Mouse (Mus musculus) embryonic stem cell, embryonic (primary cell): ENCODE data around the gene Arap1.

Experiments used
- CTCF ChIA-PET, 4 experiments: fragments of 300-600 bp in 2 of 4; fragments of 350-600 bp in 2 of 4; sonication (Branson Sonifier 250); formaldehyde crosslinking; loops; one replicate each; lab custom pipeline; 2022; ENCODE audit warnings: inconsistent platforms in 2 of 4; lab: Charles Lee
- POLR2A ChIA-PET, 4 experiments: fragments of 300-600 bp in 2 of 4; fragments of 350-600 bp in 2 of 4; sonication (Branson Sonifier 250); formaldehyde crosslinking; loops; one replicate each; lab custom pipeline; 2022; ENCODE audit warnings: antibody characterized with exemption in 4 of 4, inconsistent platforms in 1 of 4; lab: Charles Lee

Arap1 gene

DNA sequence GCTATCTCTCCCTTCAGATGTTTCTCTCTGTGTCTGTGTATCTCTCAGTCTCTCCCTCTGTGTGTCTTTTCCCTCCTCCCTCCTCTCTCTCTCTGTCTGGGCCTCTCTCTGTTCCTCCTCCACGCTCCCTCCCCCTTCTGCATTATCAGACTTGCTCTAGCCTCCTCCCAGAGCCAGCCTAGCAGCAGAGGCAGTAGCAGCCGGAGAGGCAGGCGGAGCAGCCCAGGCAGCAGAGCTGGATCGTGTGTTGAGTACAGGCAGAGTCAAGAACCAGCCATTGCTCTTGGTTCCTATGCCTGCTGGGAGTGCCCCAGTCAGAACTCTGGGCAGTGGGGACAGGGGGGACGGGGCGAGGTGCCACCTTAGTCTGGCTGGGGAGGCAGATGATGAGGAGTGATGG lies 73.7 kb downstream of the Arap1 start, which contains the start of gene Pde2a:
Gene Pde2a, plus strand, starts transcription at position 163 of the 400 bp plus-strand sequence.
- ChIA-PET POLR2A (interaction anchor here in 1 of 4 experiments (2.5 kb wide), 1 partner anchor 11 kb away, joined by 6 read pairs; the partner anchor contains the start of gene Gm45837), CTCF (interaction anchor here (0.6 to 10.1 kb wide), 8 partner anchors 8 to 130 kb away, joined by 3 to 116 read pairs (median 7); partner anchors contain the start of gene Gm45837 (in 2 of the 4))

DNA sequence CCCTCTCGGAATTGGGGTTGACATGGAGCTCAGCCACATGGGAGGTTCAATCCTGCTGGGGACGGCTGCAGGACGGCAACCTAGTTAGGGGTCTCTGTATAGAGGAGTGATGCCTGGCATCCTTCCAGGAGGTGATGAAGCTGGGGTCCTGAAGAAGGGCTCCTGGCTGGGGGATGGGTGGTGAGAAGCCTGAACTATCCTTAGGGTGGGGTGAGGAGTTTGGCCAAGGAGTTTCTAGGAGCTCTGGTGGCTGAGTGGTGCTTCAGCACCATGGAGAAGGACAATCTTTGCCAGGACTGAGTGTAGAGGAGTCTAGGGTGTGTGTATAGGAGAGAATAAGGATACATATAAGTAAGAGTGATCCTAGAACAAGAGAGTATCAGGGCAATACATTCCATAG lies 74.2 kb downstream of the Arap1 start:
- ChIA-PET CTCF (interaction anchor here (0.6 to 10.1 kb wide), 12 partner anchors 8 to 131 kb away, joined by 3 to 116 read pairs (median 4); partner anchors contain the start of gene Gm45837 (in 2 of the 4)), POLR2A (interaction anchor here in 1 of 4 experiments (1.1 kb wide), 1 partner anchor 111 kb away, joined by 4 read pairs; no protein-coding TSS in a partner anchor)

DNA sequence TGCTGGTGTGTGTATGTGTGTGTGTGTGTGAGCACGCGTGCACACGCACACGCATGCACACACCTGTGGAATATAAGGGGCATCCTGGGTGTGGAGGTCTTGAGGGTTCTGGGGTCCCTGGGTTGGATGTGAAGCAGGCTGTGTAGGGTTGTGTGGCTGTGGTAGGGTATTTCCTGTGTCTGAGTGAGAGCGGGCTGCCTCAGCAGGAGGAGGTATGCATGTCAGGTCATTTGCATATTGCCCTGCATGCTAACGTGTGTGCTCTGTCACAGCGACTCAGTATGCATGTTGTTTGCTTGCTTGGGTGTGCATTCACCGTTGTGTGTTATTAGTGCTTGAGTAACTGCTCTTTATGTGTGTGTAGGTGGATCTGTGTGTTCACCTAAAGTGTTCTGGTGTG lies 74.8 kb downstream of the Arap1 start:
- ChIA-PET POLR2A (interaction anchor here in 1 of 4 experiments (1.1 kb wide), 1 partner anchor 112 kb away, joined by 4 read pairs; no protein-coding TSS in a partner anchor), CTCF (interaction anchor here (0.6 to 10.1 kb wide), 10 partner anchors 9 to 119 kb away, joined by 3 to 116 read pairs (median 4); partner anchors contain the start of gene Gm45837 (in 2 of the 4))

DNA sequence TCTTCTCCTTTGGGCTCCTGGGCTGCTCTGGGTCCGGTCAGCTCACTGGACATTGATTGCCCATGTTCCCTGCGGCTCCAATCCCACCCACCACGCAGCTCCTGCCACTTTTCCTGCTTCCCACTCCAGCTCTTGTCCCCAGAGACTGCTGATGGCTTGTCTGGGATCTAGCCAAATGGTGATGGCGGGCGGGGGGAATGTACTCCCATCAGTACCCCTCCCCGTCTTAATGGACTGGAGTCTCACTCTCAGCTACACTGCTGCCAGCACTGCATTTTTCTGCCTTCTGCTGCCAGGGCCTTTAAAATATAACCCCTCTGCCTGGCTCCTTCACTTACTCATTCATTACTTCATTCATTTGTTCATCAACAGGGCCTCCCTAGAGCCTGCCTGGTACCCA lies 76.1 kb downstream of the Arap1 start:
- ChIA-PET POLR2A (interaction anchor here in 1 of 4 experiments (0.7 kb wide), 1 partner anchor 1767 kb away, joined by 3 read pairs; no protein-coding TSS in a partner anchor), CTCF (interaction anchor here (0.6 to 10.1 kb wide), 6 partner anchors 10 to 383 kb away, joined by 3 to 116 read pairs (median 10); partner anchors contain the start of gene Gm45837 (in 1 of the 4))

DNA sequence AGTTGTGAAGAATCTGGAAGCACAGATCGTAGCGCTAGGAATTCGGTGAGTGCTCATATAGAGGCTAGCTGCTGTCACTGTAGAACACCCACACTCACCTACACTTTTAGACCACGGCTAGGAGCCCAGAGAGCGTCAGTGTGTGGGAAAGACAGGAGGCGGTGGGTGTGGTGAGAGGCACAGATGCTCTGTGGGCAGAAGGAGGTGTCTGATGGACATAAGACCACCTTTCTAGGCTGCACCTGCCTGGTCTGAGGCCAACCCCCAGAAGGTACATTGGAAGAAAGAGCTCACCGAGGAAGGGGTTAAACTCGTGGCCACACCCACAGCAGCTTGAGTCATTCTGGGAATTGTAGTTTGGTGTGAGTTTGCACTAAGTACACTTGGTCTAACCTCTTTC lies 78.8 kb downstream of the Arap1 start:
- CTCF ChIA-PET, result interaction anchor here (1.0 to 10.1 kb wide), 18 partner anchors 11 to 130 kb away, joined by 3 to 116 read pairs (median 8); partner anchors contain the start of gene Gm45837 (in 1 of the 4)
- POLR2A ChIA-PET, result interaction anchor here in 2 of 4 experiments (0.6 to 1.8 kb wide), 5 partner anchors 8 to 390 kb away, joined by 3 to 7 read pairs (median 4); no protein-coding TSS in a partner anchor

DNA sequence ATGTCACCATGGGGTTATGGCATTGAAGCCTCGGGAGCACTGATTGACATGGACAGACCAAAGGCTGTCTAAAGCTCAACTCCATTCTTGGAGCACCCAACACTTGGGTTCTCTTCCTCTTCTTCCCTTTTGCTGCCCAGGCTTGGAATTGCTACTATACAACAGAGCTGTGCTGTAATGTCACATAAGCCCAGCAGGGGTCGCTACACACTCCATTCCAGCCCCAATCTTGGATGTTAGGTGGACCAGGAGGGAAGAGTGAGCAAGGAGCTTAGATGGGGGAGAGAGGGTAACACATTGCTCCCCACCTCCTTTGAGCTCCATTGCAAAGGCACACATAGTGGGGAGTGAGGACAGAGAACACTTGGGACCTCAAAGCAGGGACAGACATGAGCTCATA lies 79.9 kb downstream of the Arap1 start:
- POLR2A ChIA-PET, result interaction anchor here (0.7 to 1.7 kb wide), 9 partner anchors 9 to 384 kb away, joined by 3 to 5 read pairs (median 3); no protein-coding TSS in a partner anchor
- CTCF ChIA-PET, result interaction anchor here (0.5 to 10.1 kb wide), 88 partner anchors 10 to 1249 kb away, joined by 3 to 116 read pairs (median 4); partner anchors contain the start of genes Atg16l2 (in 2 of the 4), Clpb (in 1 of the 4), Gm45837 (in 1 of the 4) and Relt (in 1 of the 4)

DNA sequence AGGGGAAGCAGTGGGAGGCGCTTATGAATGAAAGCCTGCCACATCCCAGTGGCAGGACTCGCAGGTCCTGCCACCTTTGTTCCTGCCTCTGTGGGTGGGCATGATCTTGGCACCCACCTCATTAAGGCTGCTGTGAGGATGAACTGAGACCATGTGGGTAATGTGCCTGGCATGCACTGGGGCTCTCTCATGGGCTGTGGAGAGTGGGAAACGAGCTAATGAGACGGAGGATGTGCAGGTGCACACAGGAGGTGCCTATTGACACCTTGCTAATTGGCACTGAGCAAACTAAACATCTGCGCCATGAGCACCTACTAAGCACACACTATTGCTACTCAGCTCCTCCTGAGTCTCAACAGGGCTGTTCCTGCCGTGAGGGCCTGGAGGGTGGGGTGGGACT lies 87.2 kb downstream of the Arap1 start:
- ChIA-PET CTCF (interaction anchor here in 2 of 4 experiments (0.7 to 0.8 kb wide), 2 partner anchors 22 to 41 kb away, joined by 3 read pairs; no protein-coding TSS in a partner anchor), POLR2A (no interaction called here)

DNA sequence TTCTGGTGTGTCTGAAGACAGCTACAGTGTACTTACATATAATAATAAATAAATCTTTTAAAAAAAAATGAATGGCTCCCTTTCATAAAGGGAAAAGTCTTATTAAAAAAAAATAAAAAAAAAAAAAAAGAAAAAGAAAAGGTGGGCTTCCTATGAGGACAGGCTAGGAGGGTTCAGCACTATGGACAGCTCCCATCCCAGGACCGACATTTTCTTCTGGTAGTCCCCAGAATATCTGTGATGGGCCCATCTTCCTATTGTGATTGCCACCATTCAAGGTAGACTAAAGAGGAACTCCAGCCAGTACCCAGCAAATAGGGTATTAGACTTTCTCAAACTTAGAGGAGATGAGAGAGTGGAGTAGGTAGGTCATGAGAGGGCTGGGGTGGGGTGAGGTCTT lies 90.0 kb downstream of the Arap1 start:
- POLR2A ChIA-PET, result interaction anchor here in 1 of 4 experiments (0.7 kb wide), 1 partner anchor 35 kb away, joined by 5 read pairs; no protein-coding TSS in a partner anchor
- CTCF ChIA-PET, result interaction anchor here in 3 of 4 experiments (0.6 to 1.5 kb wide), 7 partner anchors 10 to 100 kb away, joined by 4 to 7 read pairs (median 4); no protein-coding TSS in a partner anchor

DNA sequence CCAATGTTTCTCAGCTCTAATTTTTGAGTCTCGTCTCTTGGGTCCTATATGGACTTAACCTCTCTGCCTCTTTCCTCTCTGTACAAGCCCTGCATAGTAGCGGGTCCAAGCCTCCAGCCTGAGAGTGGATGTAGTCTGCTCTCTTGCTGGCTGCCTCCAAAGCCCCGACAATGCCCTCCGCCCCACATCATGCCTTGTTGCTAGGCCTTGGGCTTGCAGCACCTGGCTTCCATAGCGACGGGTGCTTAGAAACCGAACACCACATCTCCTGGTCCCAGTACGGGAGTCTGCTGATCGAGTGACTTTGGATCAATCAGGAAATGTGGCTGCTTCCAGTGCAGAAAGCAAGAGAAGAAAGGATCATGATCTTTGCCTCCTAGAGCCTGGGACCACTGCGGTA lies 95.2 kb downstream of the Arap1 start:
- CTCF ChIA-PET, result interaction anchor here in 1 of 4 experiments (1.9 kb wide), 1 partner anchor 31 kb away, joined by 7 read pairs; no protein-coding TSS in a partner anchor

DNA sequence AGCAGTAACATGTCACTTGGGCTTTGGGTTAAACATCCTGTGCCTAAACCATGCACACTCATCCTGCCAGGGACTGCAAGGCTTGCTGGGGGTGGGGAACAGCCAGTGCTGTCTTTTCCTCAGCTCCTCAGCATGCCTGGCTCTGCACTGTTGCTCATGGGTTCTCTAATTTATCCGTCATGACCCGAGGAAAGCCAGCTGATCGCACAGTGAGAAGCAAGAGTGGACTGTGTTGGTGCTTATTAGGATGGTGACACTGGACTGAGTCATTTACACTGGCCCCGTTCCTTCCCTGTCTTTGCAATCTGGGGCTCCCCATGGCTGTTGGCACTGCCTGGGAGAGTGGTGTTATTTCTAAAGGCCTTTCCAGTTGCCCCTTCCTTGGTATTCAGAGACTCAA lies 96.3 kb downstream of the Arap1 start:
- CTCF ChIA-PET, result interaction anchor here in 3 of 4 experiments (0.8 to 1.9 kb wide), 4 partner anchors 16 to 32 kb away, joined by 3 to 7 read pairs (median 4); no protein-coding TSS in a partner anchor
- POLR2A ChIA-PET, result interaction anchor here in 1 of 4 experiments (1.1 kb wide), 1 partner anchor 50 kb away, joined by 3 read pairs; no protein-coding TSS in a partner anchor

More for the DNA sequence above, 95.2 kb downstream of the Arap1 start:
- POLR2A ChIA-PET, result no interaction called here

DNA sequence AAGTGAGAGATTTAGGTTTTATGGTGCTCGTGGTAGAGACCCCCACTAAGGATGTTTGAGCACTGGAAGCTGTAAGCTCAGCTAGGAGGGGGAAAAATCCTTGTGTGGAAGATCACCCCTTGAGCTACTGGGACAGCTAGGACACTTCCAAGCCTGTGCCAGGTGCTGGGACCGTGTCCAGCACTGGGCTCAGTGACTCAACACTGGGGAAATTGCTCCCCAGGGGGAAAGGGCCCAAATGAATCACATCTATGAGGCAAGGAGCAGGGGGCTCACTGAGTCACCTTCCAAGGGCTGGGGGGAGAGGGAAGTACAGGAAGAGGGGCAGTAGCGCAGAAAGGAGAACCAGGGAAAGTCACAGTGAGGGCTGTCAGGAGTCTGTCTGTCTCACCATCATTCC lies 102.0 kb downstream of the Arap1 start:
- ChIA-PET POLR2A (no interaction called here), CTCF (interaction anchor here (0.6 to 2.9 kb wide), 26 partner anchors 13 to 801 kb away, joined by 3 to 39 read pairs (median 5); partner anchors contain the start of gene Clpb (in 1 of the 4))

DNA sequence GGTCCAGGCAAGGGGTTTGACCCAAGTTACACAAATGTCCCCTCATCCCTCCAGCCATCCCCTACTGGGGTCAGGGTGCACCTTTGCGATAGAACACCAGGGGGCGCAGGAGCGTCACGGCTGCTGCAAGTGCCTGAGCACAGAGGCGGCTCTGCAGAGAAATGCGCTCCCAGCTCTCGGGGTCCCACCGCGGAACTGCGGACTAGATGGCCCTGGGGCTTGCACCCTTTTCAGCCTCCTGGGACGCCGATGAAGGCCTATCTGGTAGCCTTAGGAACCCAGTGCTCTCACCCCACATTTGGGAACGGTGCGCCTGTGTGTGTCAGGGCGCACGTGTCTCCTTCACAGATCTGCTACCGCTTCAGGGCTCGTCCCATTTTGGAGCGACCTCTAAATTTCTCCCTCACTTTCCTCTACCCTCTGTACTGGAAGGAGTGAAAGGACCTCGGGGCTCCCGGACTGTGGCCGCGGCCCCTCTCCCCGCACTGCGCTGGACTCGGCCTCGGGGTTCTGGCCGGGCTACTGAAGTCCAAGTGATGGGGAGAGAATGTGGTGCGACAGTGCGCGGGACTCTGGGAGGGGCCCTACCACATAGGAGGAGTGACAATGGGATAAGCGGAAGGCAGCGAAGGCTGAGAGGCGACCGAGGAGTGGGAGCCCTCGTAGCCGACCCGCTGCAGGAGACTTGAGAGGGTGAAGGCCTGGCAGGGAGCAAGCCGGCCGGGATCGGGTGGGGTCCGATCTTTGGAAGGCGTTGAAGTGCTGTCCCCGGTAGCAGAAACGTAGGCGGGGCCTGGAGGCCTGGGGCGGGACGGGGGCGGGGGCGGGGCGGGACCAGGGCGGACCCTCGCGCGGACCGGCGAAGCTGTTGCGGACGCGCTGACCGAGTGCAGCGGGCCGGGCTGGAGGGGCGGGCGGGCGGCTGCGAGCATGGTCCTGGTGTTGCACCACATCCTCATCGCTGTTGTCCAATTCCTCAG lies 102.8 kb downstream of the Arap1 start:
- POLR2A ChIA-PET, result interaction anchor here in 1 of 4 experiments (0.7 kb wide), 1 partner anchor 19 kb away, joined by 3 read pairs; no protein-coding TSS in a partner anchor
- CTCF ChIA-PET, result interaction anchor here (0.6 to 2.9 kb wide), 37 partner anchors 11 to 1673 kb away, joined by 3 to 39 read pairs (median 4); partner anchors contain the start of gene Clpb (in 1 of the 4)

DNA sequence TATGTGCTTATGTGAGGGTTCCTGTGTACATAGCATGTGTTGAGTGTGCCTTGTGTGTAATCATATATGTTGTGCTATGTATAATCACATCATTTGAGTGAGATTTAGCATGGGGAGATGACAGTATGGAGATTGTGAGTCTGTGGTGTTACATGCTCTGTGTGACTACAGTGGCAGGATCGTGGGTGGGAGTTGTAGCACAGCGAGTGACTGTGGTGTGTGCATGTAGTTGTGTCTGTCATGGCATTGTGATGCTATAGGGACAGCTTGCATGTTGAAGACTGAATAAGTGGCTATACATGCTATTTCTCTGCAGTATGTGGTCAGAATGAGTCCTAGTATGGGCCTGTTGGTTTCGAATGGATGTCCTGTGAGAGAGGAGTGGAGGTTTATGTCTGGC lies 104.8 kb downstream of the Arap1 start:
- ChIA-PET CTCF (interaction anchor here in 1 of 4 experiments (0.5 kb wide), 1 partner anchor 180 kb away, joined by 4 read pairs; no protein-coding TSS in a partner anchor), POLR2A (no interaction called here)

DNA sequence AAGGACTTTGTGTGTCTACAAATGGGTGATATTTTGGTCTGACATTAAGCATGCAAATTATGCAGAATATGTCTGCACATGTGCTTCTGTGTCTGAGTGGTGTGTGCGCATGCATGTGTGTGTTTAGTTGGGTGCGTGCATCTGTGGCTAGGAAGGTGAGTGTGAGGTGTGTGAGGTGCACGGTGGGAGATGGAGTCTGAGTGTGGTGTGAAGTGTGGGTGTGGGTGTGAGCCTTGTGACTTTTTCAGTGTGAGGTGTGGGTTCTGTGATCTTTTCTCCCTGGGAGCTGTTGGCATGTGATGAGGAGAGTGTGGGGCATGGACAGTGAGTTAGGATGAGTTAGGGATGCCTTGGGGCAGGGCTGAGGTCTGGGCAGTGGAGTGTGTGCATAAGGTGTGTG lies 105.4 kb downstream of the Arap1 start:
- CTCF ChIA-PET, result no interaction called here
- POLR2A ChIA-PET, result no interaction called here

DNA sequence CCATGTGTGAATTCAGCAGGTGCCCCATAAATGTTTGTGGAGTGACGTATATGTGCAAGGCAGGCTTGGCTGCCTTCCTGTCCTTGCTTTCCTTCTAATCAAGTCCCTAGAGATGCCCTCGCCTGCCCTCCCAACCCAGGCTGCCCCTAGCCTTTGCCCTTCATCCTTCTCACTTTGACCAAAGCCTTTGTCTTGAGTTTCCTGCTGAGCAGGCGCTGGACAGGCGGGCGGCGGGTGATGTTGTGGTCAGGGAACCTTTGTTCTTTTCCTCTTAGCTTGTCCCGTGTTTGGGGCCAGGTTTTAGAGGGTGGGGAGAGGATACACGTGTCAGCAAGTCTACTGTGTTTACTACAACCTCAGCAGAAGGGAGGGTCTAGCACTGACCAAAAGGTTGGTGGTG lies 105.9 kb downstream of the Arap1 start:
- ChIA-PET POLR2A (no interaction called here), CTCF (no interaction called here)

DNA sequence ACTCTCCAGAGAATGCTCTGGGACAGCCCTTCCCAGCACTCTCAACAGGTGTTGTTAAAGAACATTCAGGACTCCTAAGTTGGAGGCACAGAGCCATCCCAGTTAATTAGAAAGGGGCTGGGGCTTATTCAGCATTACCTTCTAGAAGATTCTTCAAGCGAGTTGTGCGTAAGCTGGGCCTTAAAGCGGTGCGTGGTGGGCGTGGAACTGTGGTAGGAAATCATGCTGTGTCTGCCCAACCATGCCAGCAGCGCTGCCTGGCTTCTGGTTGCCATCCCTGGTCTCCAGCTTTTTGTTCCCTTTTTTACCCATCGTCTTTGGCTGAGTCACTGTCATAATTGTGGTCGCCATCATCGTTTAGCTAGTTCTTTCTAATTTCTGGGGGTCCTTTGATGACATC lies 106.6 kb downstream of the Arap1 start:
- CTCF ChIA-PET, result interaction anchor here in 1 of 4 experiments (1.3 kb wide), 1 partner anchor 49 kb away, joined by 3 read pairs; no protein-coding TSS in a partner anchor
- POLR2A ChIA-PET, result interaction anchor here in 1 of 4 experiments (0.9 kb wide), 1 partner anchor 10 kb away, joined by 3 read pairs; no protein-coding TSS in a partner anchor

DNA sequence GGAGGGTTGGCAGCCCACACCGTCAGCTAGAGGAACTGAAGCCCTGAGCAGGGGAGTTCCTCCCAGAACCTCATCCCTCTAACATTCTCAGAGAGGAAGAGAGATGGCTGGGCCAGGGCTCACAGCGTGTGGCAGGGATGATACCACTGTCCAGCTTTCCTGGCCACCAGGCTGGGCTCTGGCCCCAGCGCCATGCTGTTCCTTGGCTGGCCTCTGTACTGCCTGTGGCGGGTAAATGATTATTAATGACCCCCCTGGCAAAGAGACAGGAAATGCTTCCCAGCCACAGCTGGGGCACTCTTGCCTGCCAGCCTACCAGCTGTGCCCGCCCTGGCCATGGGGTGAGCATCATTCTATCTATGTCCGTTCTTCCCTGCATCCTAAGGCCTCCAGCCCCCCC lies 107.3 kb downstream of the Arap1 start:
- POLR2A ChIA-PET, result interaction anchor here in 1 of 4 experiments (0.9 kb wide), 1 partner anchor 9 kb away, joined by 3 read pairs; no protein-coding TSS in a partner anchor

More for the DNA sequence above, 107.3 kb downstream of the Arap1 start:
- CTCF ChIA-PET, result interaction anchor here in 2 of 4 experiments (0.5 to 1.3 kb wide), 2 partner anchors 31 to 48 kb away, joined by 3 read pairs; no protein-coding TSS in a partner anchor
